Mouse (Mus musculus): ENCODE data around the gene Usp30. TPM values are rescaled to one million over a fixed set of nuclear protein-coding genes. Genes with fewer than 3 reads are reported as not detected.
A peak's percentile ranks its signal among the peaks of the same experiment; 100 is the strongest.

Usp30 gene
- total RNA-seq (2015; ENCODE audit: low replicate concordance), result 0.84 and 6.3 TPM in 2 replicates
- total RNA-seq (2017; ENCODE audit: low replicate concordance), result 0.60 and 1.4 TPM in 2 replicates

- no peak for ATAC-seq (replicated peaks; ENCODE audit: low FRiP score, poor library complexity, severe bottlenecking)
Observed at GRCm38 (mm10) chr5:114065161-114065560, at the start of gene Usp30. Gene Usp30 (plus strand): TSS chr5:114065461.

GRCm38 (mm10) chr5:114024390-114024789 lies 40.9 kb upstream of the Usp30 start:
- ATAC-seq (replicated peaks; ENCODE audit: low FRiP score, poor library complexity, severe bottlenecking), result no peak

GRCm38 (mm10) chr5:114024885-114025284 lies 40.4 kb upstream of the Usp30 start:
- no peak for ATAC-seq (replicated peaks; ENCODE audit: low FRiP score, poor library complexity, severe bottlenecking)

- no peak for ATAC-seq (replicated peaks; ENCODE audit: low FRiP score, poor library complexity, severe bottlenecking)
Observed at GRCm38 (mm10) chr5:114027217-114027944, 37.9 kb upstream of the Usp30 start.

- ATAC-seq (replicated peaks; ENCODE audit: low FRiP score, poor library complexity, severe bottlenecking), result no peak
Observed at GRCm38 (mm10) chr5:114028111-114028510, 37.1 kb upstream of the Usp30 start.

GRCm38 (mm10) chr5:114030652-114031051 lies 34.6 kb upstream of the Usp30 start:
- ATAC-seq (replicated peaks; ENCODE audit: low FRiP score, poor library complexity, severe bottlenecking), result no peak

GRCm38 (mm10) chr5:114032161-114032763 lies 33.0 kb upstream of the Usp30 start:
- ATAC-seq (replicated peaks; ENCODE audit: low FRiP score, poor library complexity, severe bottlenecking), result no peak

GRCm38 (mm10) chr5:114034393-114034792 lies 30.9 kb upstream of the Usp30 start:
- ATAC-seq (replicated peaks; ENCODE audit: low FRiP score, poor library complexity, severe bottlenecking), result no peak

- no peak for ATAC-seq (replicated peaks; ENCODE audit: low FRiP score, poor library complexity, severe bottlenecking)
Observed at GRCm38 (mm10) chr5:114035111-114035510, 30.1 kb upstream of the Usp30 start.

- ATAC-seq (replicated peaks; ENCODE audit: low FRiP score, poor library complexity, severe bottlenecking), result no peak
Observed at GRCm38 (mm10) chr5:114040508-114040907, 24.8 kb upstream of the Usp30 start.

- ATAC-seq (replicated peaks; ENCODE audit: low FRiP score, poor library complexity, severe bottlenecking), result no peak
Observed at GRCm38 (mm10) chr5:114040911-114041310, 24.4 kb upstream of the Usp30 start.

GRCm38 (mm10) chr5:114041327-114041930 lies 23.8 kb upstream of the Usp30 start:
- ATAC-seq (replicated peaks; ENCODE audit: low FRiP score, poor library complexity, severe bottlenecking), result no peak

- ATAC-seq (replicated peaks; ENCODE audit: low FRiP score, poor library complexity, severe bottlenecking), result no peak
Observed at GRCm38 (mm10) chr5:114043800-114044199, 21.5 kb upstream of the Usp30 start.

GRCm38 (mm10) chr5:114045134-114045533 lies 20.1 kb upstream of the Usp30 start:
- no peak for ATAC-seq (replicated peaks; ENCODE audit: low FRiP score, poor library complexity, severe bottlenecking)

- ATAC-seq (replicated peaks; ENCODE audit: low FRiP score, poor library complexity, severe bottlenecking), result no peak
Observed at GRCm38 (mm10) chr5:114046151-114046550, 19.1 kb upstream of the Usp30 start.

GRCm38 (mm10) chr5:114046604-114047003 lies 18.7 kb upstream of the Usp30 start:
- ATAC-seq (replicated peaks; ENCODE audit: low FRiP score, poor library complexity, severe bottlenecking), result no peak

GRCm38 (mm10) chr5:114047182-114047581 lies 18.1 kb upstream of the Usp30 start:
- ATAC-seq (replicated peaks; ENCODE audit: low FRiP score, poor library complexity, severe bottlenecking), result no peak

GRCm38 (mm10) chr5:114048731-114049308 lies 16.4 kb upstream of the Usp30 start:
- ATAC-seq (replicated peaks; ENCODE audit: low FRiP score, poor library complexity, severe bottlenecking), result no peak

- peak; percentile 71 for ATAC-seq (replicated peaks; ENCODE audit: low FRiP score, poor library complexity, severe bottlenecking)
Observed at GRCm38 (mm10) chr5:114052246-114052761, 13.0 kb upstream of the Usp30 start.

- no peak for ATAC-seq (replicated peaks; ENCODE audit: low FRiP score, poor library complexity, severe bottlenecking)
Observed at GRCm38 (mm10) chr5:114057129-114057731, 8.0 kb upstream of the Usp30 start.
